Mouse (Mus musculus) small intestine, adult 2 months (tissue): ENCODE results near the gene Iqcn. TPM values are rescaled to one million over a fixed set of nuclear protein-coding genes. Genes with fewer than 3 reads are reported as not detected.
A peak's percentile ranks its signal among the peaks of the same experiment; 100 is the strongest.

Source experiments
- H3K27ac ChIP-seq: fragments of 200-500 bp; 2 replicates; pipeline ENCODE4 v1.5.1; 2012; ENCODE audit warnings: low read depth, low read length, control low read depth, inconsistent platforms; ENCODE audit not compliant: insufficient read depth
- H3K27me3 ChIP-seq: fragments of 200-500 bp; 2 replicates; pipeline ENCODE4 v1.6.1; 2012; ENCODE audit warnings: mild to moderate bottlenecking, moderate library complexity, low read length, inconsistent platforms; ENCODE audit not compliant: control insufficient read depth, insufficient read depth
- H3K36me3 ChIP-seq: fragments of 200-500 bp; 2 replicates; pipeline ENCODE4 v1.6.1; 2012; ENCODE audit warnings: mild to moderate bottlenecking, low read length, control low read depth, inconsistent platforms; ENCODE audit not compliant: control insufficient read depth, insufficient read depth
- H3K4me1 ChIP-seq: fragments of 200-500 bp; 2 replicates; pipeline ENCODE4 v1.6.1; 2012; ENCODE audit warnings: low read length, inconsistent platforms, mixed read lengths; ENCODE audit not compliant: control insufficient read depth, insufficient read depth, insufficient read length
- H3K4me3 ChIP-seq: fragments of 200-500 bp; 2 replicates; pipeline ENCODE4 v1.5.1; 2012; ENCODE audit warnings: low read depth, mild to moderate bottlenecking, control low read depth, inconsistent platforms, low read length, moderate library complexity
- CTCF ChIP-seq: fragments of 200-500 bp; IDR thresholded peaks from 2 replicates; pipeline ENCODE4 v1.5.1; 2012; ENCODE audit warnings: low read depth, mild to moderate bottlenecking, control low read depth, inconsistent platforms, low read length, moderate library complexity, mixed read lengths; ENCODE audit not compliant: insufficient replicate concordance, insufficient read length; ENCODE audit errors: extremely low read depth
- POLR2A ChIP-seq: fragments of 200-500 bp; IDR thresholded peaks from 2 replicates; pipeline ENCODE4 v1.6.1; 2012; ENCODE audit warnings: low read depth, mild to moderate bottlenecking, control low read depth, inconsistent platforms, low read length, moderate library complexity
- WGBS: fragments of 180-500 bp; shearing (Covaris S2); methylation state at CpG from one replicate; pipeline ENCODE4 v1.1.7; 2018; 5-methylcytosine and 5-hydroxymethylcytosine counted together
- polyA plus RNA-seq: library from polyadenylated mRNA; depleted of rRNA; stranded (reverse); fragments of >200 nt; gene quantifications from 2 replicates; pipeline ENCODE4 v1.2.3, GENCODE M21; 2012; rRNA removed

The Iqcn gene
- polyA plus RNA-seq, 1 experiment: 0.03 TPM

DNA sequence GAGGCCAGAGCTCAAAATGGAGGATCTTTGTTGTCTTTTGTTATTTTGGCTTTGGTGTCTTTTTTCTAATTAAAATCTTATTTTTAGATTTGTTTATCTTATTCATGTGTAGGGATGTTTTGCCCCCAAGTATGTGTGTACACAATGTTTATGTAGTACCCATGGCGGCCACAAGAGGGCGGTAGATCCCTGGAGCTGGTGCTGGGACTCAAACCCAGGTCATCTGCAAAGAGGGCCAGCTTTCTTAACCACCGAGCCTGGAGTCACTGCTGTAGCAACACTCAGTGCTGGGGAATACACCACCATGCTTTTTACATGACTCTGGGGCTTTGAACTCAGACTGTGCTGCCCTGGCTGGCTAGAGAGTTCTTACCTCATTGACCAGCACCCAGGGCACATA lies 60.1 kb downstream of the Iqcn start:
- 3% methylated on average over 3 of the region's 3 CpGs for WGBS
- H3K4me3 ChIP-seq: peak overlapping the region; percentile 7

DNA sequence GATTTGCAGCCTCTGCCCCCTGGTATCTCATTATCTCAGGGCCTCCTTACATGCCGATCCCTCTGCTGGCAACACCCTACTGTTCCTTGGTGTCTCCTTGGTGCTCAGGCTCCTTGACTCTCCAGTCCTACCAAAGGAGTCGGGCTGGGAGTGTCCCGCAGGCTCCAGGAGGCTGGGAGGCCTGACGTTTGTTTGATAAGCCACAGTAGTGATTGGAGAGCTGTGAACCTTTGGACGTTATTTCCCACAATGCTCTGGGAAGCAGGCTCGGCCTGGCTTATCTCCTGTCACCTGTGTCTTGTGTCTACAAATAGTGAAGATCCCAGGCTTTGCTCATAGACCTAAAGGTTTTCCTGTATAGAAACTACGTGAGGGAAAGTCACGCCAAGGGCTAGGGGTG lies 60.8 kb downstream of the Iqcn start:
- Histone ChIP-seq H3K36me3 (peaks cover 14% of the 10 kb centered on the region), H3K27me3 (no peaks in the 10 kb centered on the region), H3K4me1 (peaks cover 43% of the 10 kb centered on the region), H3K4me3 (peak overlapping the region; percentile 78), H3K27ac (peak overlapping the region; percentile 98)
- 29% methylated on average over 8 of the region's 8 CpGs for WGBS
- TF ChIP-seq POLR2A: peak; percentile 48; the same call in 1 of the 2 replicates
- TF ChIP-seq CTCF: no peak

More for the DNA sequence above, 60.1 kb downstream of the Iqcn start:
- H3K36me3 ChIP-seq: peaks cover 12% of the 10 kb centered on the region
- no peaks in the 10 kb centered on the region for H3K27me3 ChIP-seq
- H3K4me1 ChIP-seq: peaks cover 37% of the 10 kb centered on the region
- TF ChIP-seq CTCF (peak; percentile 95), POLR2A (no peak)
- H3K27ac ChIP-seq: peak overlapping the region; percentile 89

DNA sequence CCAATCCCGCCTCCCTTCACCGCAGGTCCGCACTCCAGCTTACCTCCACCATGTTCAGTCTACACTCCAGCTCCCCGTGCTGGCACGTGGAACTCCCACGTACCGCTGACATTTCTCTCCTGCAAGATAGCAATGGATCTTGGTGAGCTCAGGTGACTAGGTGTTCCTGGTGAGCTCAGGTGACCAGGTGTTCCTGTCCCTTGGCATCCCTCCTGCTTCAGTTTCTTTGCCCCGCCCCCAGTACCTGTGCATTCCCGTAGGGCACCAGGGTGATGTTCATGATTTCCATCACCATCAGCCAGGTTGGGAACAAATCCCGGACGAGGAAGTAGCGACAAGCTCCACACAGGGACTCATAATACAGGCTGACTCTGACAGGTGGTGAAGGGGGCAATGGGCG lies 61.4 kb downstream of the Iqcn start:
- TF ChIP-seq POLR2A (no peak; the same call in 1 of the 2 replicates), CTCF (0 out of 2 replicates have a peak, but pooled peaks have one; percentile 5)
- Histone ChIP-seq H3K27me3 (no peaks in the 10 kb centered on the region), H3K27ac (peak overlapping the region; percentile 98), H3K4me3 (peak overlapping the region; percentile 78), H3K36me3 (peaks cover 17% of the 10 kb centered on the region), H3K4me1 (peaks cover 44% of the 10 kb centered on the region)
- WGBS: 29% methylated on average over 13 of the region's 13 CpGs

DNA sequence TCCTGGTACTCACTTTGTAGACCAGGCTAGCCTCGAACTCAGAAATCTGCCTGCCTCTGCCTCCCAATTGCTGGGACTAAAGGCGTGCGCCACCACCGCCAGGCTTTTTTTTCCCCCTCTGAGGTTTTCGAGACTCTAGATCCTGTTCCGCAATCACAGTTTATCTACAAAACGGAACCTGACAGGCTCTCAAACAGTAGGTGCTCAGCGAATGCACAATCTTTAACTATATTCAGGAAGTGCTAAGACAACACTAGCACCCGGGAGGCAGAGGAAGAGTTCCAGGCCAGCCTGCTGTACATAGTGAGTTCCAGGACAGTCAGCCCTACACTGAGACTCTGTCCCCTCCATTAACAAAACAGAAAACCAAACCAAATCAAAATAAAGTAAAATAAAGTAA lies 62.1 kb downstream of the Iqcn start:
- H3K27me3 ChIP-seq: no peaks in the 10 kb centered on the region
- H3K4me3 ChIP-seq: peak overlapping the region; percentile 78
- peaks cover 19% of the 10 kb centered on the region for H3K36me3 ChIP-seq
- 17% methylated on average over 9 of the region's 9 CpGs for WGBS
- H3K4me1 ChIP-seq: peaks cover 39% of the 10 kb centered on the region
- peak overlapping the region; percentile 98 for H3K27ac ChIP-seq
- no peak for TF ChIP-seq POLR2A
- no peak for TF ChIP-seq CTCF

DNA sequence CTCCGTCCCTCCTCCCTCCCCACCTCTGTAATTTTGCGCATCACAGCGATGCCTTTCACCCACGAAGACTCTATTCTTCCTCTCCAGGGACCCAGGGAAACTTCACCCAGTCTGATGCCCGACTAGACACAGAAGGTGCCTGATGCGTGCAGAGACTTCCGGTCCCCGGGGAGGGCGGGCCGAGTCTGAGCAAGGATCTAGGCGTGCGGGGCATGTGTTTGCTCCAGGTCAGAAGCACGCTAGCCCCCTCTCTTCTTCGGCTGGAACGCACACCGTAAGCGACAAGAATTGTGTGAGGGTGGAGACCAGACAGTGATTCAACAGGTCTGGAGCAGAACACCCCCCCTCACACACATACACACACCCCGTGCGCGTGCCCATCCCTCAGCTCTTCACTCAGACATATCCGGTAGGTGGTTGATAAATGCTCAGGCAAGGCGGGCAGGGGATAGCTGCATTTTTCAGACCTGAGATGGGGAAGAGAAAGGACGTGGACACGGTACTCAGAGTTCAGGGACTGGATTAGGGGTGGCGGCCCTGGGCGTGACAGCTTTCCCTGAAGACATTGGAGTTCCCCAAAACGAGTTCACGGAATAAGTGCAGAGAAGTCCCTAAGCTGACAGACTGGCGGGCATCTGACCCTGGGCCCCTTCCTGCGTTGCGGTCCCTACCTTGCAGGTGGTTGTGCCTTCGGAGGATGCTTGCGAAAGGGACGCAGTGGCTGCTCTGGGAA lies 62.7 kb downstream of the Iqcn start:
- Histone ChIP-seq H3K4me1 (peaks cover 39% of the 10 kb centered on the region), H3K27ac (peak overlapping the region; percentile 98), H3K27me3 (no peaks in the 10 kb centered on the region), H3K36me3 (peaks cover 25% of the 10 kb centered on the region), H3K4me3 (peak overlapping the region; percentile 78)
- WGBS: under 1% methylated on average over 34 of the region's 34 CpGs
- 0 out of 2 replicates have a peak, but pooled peaks have one; percentile 3 for TF ChIP-seq CTCF
- no peak for TF ChIP-seq POLR2A

DNA sequence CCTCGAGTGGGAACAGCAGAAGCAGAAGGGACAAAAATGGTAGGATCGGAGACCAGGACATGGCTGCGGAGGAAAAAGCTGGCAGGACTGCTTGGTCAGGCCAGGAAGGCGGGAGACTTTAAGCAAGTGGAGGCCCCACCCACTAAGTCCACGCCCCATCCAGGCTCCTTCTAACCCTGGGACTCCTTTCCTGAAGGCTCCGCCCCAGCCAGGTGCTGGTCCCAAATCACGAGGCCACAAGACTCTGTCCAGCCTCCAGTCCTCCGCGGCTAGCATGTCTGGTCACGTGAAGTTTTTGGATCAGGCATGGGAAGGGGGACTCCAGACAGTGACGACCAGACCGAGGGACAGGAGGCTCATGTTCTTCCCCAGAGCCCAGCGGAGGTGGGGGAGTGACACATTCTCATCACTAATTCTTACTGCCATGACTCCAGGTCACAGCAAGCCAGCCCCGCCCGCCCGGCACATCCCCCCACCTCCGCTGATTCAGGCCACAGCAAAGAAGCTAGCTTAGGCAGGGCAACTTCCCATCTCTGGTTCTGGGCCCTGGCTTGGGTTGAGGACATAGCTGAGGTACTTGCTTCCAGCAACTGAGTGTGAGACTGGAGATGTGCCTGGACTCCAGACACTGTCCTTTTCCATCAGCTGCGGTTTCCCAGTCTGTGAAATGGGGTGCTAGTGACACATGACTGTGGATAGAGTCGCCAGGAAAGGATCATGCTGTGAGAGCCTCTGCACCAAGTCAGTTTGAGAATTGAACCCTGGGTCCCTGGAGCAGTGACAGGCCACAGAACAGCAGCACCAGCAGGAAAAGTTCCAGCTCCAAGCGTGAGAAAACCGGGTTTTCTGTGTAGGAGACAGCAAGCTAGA lies 63.5 kb downstream of the Iqcn start:
- Histone ChIP-seq H3K4me3 (peak overlapping the region; percentile 78), H3K4me1 (peaks cover 33% of the 10 kb centered on the region), H3K27me3 (no peaks in the 10 kb centered on the region), H3K36me3 (peaks cover 28% of the 10 kb centered on the region), H3K27ac (peak overlapping the region; percentile 98)
- TF ChIP-seq CTCF (no peak), POLR2A (peak; percentile 95)
- 13% methylated on average over 21 of the region's 21 CpGs for WGBS

Other genes starting within 250 kb of the Iqcn start
- gene Klhl26, start 226.5 kb upstream of the Iqcn start, polyA plus RNA-seq: 24.9 and 30.8 TPM in 2 replicates
- 1.2 and 1.6 TPM in 2 replicates for gene Tmem59l, start 216.1 kb upstream of the Iqcn start, polyA plus RNA-seq
- gene Crlf1, start 210.3 kb upstream of the Iqcn start, polyA plus RNA-seq: 2.3 and 27.3 TPM in 2 replicates
- gene Rex1bd, start 196.7 kb upstream of the Iqcn start, polyA plus RNA-seq: 137 and 244 TPM in 2 replicates
- 606 and 770 TPM in 2 replicates for gene Uba52, start 192.7 kb upstream of the Iqcn start, polyA plus RNA-seq
- 300 and 623 TPM in 2 replicates for gene Fkbp8, start 175.7 kb upstream of the Iqcn start, polyA plus RNA-seq
- 34.3 and 64.4 TPM in 2 replicates for gene Kxd1, start 175.5 kb upstream of the Iqcn start, polyA plus RNA-seq
- gene Ell, start 164.0 kb upstream of the Iqcn start, polyA plus RNA-seq: 20.5 and 45.6 TPM in 2 replicates
- 61.8 and 92.4 TPM in 2 replicates for gene Isyna1, start 109.1 kb upstream of the Iqcn start, polyA plus RNA-seq
- 81.7 and 138 TPM in 2 replicates for gene Ssbp4, start 94.6 kb upstream of the Iqcn start, polyA plus RNA-seq
- gene Lrrc25, start 87.3 kb upstream of the Iqcn start, polyA plus RNA-seq: 6.7 and 7.1 TPM in 2 replicates
- 4.1 and 6.7 TPM in 2 replicates for gene Gdf15, start 71.0 kb upstream of the Iqcn start, polyA plus RNA-seq
- gene Pgpep1, start 43.1 kb upstream of the Iqcn start, polyA plus RNA-seq: 49.5 and 129 TPM in 2 replicates
- gene Lsm4, start 30.2 kb upstream of the Iqcn start, polyA plus RNA-seq: 109 and 152 TPM in 2 replicates
- 419 and 1,098 TPM in 2 replicates for gene Jund, start 4.5 kb upstream of the Iqcn start, polyA plus RNA-seq
- gene Gm3336, start 15.1 kb downstream of the Iqcn start, polyA plus RNA-seq: 42.0 and 73.6 TPM in 2 replicates
- gene Pde4c, start 20.3 kb downstream of the Iqcn start, polyA plus RNA-seq: 6.5 and 6.8 TPM in 2 replicates
- 14.9 and 26.3 TPM in 2 replicates for gene Rab3a, start 51.2 kb downstream of the Iqcn start, polyA plus RNA-seq
- gene Mpv17l2, start 57.5 kb downstream of the Iqcn start, polyA plus RNA-seq: 190 and 222 TPM in 2 replicates
- gene Pik3r2, start 73.3 kb downstream of the Iqcn start, polyA plus RNA-seq: 129 and 414 TPM in 2 replicates
- 63.9 and 71.9 TPM in 2 replicates for gene Mast3, start 101.6 kb downstream of the Iqcn start, polyA plus RNA-seq
- 2.5 and 5.4 TPM in 2 replicates for gene Il12rb1, start 105.0 kb downstream of the Iqcn start, polyA plus RNA-seq
- gene Arrdc2, start 136.3 kb downstream of the Iqcn start, polyA plus RNA-seq: 26.1 and 49.9 TPM in 2 replicates
- 0.90 and 2.9 TPM in 2 replicates for gene Kcnn1, start 159.8 kb downstream of the Iqcn start, polyA plus RNA-seq
- gene Ccdc124, start 170.5 kb downstream of the Iqcn start, polyA plus RNA-seq: 35.9 and 64.7 TPM in 2 replicates
- gene Slc5a5, start 189.3 kb downstream of the Iqcn start, polyA plus RNA-seq: 0.41 and 24.2 TPM in 2 replicates
- 2,725 and 5,728 TPM in 2 replicates for gene Rpl18a, start 194.0 kb downstream of the Iqcn start, polyA plus RNA-seq
- 21.9 and 32.9 TPM in 2 replicates for gene Map1s, start 202.5 kb downstream of the Iqcn start, polyA plus RNA-seq